Mouse (Mus musculus): ENCODE results near the gene Rps6kl1. TPM values are rescaled to one million over a fixed set of nuclear protein-coding genes. Genes with fewer than 3 reads are reported as not detected.
A peak's percentile ranks its signal among the peaks of the same experiment; 100 is the strongest.
"Not testable (repeated sequence)": the region's sequence is repeated elsewhere in the genome, so short reads cannot be mapped to it uniquely, and the experiment has no call there.

Rps6kl1 gene
- total RNA-seq, 4 experiments from 2014 or later = 1.0 to 2.3 (median 1.8) TPM

DNA sequence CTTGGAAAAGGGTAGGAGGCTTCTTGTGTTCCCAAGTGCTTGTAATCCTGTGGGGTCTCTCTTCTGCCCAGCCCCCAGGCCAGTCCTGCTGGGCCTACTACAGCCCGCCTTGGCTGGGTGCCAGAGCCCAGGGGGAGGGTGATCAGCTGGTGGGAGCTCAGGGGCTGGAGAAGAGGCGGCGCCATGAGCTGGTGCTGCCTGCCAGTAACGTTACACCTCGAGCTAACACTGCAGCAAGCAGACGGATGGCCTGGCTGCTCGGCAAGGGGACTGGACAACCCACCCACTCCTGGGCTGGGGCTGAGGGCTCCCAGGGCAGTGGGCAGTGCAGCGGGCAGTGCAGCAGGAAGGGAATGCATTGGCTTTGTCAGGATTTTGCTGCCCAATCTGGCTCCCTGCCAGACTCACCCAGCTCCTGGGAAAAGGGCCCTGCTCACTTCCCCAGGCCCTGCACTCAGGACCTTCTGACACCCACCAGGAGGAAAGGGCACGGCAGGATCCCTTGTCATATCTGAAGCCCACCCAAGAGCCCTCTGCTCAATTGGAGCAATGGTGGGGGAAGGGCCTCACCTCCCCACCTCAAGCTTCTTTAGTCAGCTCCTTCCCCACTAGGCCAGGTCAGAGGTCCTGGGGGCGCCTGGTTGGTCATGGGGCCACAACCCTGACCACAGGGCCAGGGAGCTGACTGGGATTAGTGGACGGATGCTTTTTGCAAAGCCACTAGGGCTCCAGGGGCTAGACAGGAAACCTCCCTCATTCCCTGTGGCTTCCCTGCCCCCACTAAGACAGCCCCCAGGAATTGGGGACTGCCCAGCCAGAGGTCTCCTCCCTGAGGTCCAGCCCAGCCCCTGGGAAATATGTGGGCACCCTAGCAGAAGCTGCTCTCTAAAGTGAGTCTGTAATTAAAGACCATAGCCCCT, 25.1 kb upstream of the Rps6kl1 start:
- DNase-seq = no peak

GRCm38 (mm10) chr12:85175087-85175675, 24.1 kb upstream of the Rps6kl1 start:
- DNase-seq = no peak

- no peak for DNase-seq
These were observed 23.0 kb upstream of the Rps6kl1 start for GRCm38 (mm10) chr12:85174016-85174415.

GRCm38 (mm10) chr12:85170948-85171307, 19.9 kb upstream of the Rps6kl1 start:
- no peak for DNase-seq

- no peak for DNase-seq
These were observed 19.4 kb upstream of the Rps6kl1 start for GRCm38 (mm10) chr12:85170284-85170947.

- no peak for DNase-seq
These were observed 18.8 kb upstream of the Rps6kl1 start for GRCm38 (mm10) chr12:85169877-85170276.

GRCm38 (mm10) chr12:85169117-85169858, 18.2 kb upstream of the Rps6kl1 start:
- DNase-seq = peak; percentile 47

- DNase-seq = no peak
These were observed 15.6 kb upstream of the Rps6kl1 start for GRCm38 (mm10) chr12:85166631-85167030.

DNA sequence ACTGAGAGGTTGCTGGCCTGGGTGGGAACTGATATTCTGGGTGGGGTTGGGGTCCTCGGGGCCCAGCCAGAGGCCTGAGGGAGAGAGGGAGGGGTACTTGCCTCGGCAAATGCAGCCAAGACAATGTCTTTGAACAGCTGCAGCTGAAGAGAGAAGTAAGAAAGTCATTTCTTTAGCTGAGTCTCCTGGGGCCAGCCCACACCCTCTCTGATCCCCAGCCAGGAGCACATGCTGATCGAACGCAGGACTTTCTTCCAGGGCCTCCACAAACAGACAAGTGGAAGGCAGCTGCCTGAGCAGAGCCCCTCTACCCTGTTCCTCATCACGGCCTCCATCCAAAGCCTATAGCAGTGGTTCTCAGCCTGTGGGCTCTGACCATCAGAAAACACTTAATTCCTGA, 13.9 kb upstream of the Rps6kl1 start:
- DNase-seq = no peak

- DNase-seq = no peak
These were observed 8.5 kb upstream of the Rps6kl1 start for GRCm38 (mm10) chr12:85159592-85159991.

GRCm38 (mm10) chr12:85158801-85159200, 7.7 kb upstream of the Rps6kl1 start:
- DNase-seq = no peak

- no peak for DNase-seq
These were observed 6.9 kb upstream of the Rps6kl1 start for GRCm38 (mm10) chr12:85157797-85158460.

GRCm38 (mm10) chr12:85156324-85156723, 5.3 kb upstream of the Rps6kl1 start:
- DNase-seq = no peak

GRCm38 (mm10) chr12:85153011-85153410, 1.9 kb upstream of the Rps6kl1 start:
- no peak for DNase-seq

- DNase-seq = no peak
These were observed 603 bp downstream of the Rps6kl1 start for GRCm38 (mm10) chr12:85150321-85151001.

DNA sequence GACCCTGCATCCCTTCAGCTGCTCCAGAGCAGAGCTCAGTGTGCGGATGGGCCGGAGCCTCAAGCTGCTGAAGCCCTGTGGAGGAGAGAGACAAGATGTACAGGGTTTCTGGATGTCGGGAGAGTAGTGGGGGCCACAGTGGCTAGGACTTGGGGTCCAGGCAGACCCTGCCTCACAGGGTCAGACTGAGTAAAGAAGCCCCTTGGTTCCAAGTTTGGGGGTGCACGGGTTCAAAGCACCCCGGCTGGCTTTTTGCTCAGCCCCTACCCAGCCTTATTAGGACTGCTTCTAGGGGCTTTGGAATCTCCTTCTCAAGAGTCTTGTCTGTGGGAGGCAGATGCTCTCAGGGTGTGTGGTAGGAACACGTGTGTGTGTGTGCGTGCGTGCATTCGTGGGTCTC, 4.2 kb downstream of the Rps6kl1 start:
- DNase-seq = no peak

- no peak for DNase-seq
These were observed 4.7 kb downstream of the Rps6kl1 start for GRCm38 (mm10) chr12:85146355-85146754.

- DNase-seq = no peak
These were observed 5.4 kb downstream of the Rps6kl1 start for GRCm38 (mm10) chr12:85145630-85146029.

GRCm38 (mm10) chr12:85144821-85145220, 6.2 kb downstream of the Rps6kl1 start:
- no peak for DNase-seq

DNA sequence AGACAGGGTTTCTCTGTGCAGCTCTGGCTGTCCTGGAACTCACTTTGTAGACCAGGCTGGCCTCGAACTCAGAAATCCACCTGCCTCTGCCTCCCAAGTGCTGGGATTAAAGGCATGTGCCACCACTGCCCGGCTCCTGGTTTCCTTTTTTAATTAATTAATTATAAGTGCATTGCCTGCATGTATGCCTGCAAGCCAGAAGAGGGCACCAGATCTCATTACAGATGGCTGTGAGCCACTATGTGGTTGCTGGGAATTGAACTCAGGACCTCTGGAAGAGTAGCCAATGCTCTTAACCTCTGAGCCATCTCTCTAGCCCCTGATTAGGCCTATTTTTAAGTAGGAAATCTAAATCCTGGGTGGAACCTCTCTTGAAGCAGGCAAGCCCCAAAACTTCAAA, 6.8 kb downstream of the Rps6kl1 start:
- DNase-seq = not testable (repeated sequence)

DNA sequence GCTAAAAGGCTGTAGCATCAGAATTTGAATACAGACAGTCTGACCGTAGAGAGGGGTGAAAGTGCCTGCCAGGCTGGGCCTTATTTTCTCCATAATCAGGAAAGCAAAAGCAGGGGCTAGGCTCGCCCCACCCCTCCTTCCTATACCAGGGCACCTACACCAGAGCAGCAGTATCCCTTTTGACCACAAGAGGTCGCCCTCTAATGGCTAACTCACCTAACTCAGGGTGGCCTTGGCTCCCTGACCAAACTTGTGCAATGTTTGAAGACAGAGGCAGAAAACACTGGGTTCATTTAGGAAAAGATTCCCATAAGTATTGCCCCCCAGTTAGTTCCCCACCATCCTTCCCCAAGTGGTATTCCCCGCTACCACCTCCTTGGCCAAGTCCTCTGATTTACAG, 8.3 kb downstream of the Rps6kl1 start:
- peak; percentile 67 for DNase-seq

- DNase-seq = no peak
These were observed 10.0 kb downstream of the Rps6kl1 start for GRCm38 (mm10) chr12:85141096-85141495.
